Mouse (Mus musculus) MEL (cell line): ENCODE data around the gene Msl1. TPM values are rescaled to one million over a fixed set of nuclear protein-coding genes. Genes with fewer than 3 reads are reported as not detected.

Source experiments
- DNase-seq: peaks from one replicate; pipeline ENCODE4 v3.0.0; 2011; ENCODE audit warnings: low read depth, low spot score
- H3K27ac ChIP-seq: 2 replicates; pipeline ENCODE4 v1.5.1; 2012; ENCODE audit warnings: low read depth, mild to moderate bottlenecking, control low read depth, low read length, moderate library complexity; ENCODE audit not compliant: control insufficient read depth
- H3K27me3 ChIP-seq, 2 experiments: fragments of 150-350 bp in 1 of 2; sonication (generic) in 1 of 2; 2 replicates each; pipeline ENCODE4 v1.6.1; 2012; ENCODE audit warnings: low read length in 2 of 2, mild to moderate bottlenecking in 2 of 2, improper control_type of control experiment in 1 of 2, moderate library complexity in 1 of 2; ENCODE audit not compliant: insufficient read depth in 2 of 2, control insufficient read depth in 1 of 2
- H3K36me3 ChIP-seq, 2 experiments: 2 replicates each; pipeline ENCODE4 v1.6.1; 2012 to 2014; ENCODE audit warnings: low read length in 2 of 2, improper control_type of control experiment in 1 of 2, inconsistent platforms in 1 of 2, mild to moderate bottlenecking in 1 of 2; ENCODE audit not compliant: insufficient read depth in 2 of 2, control insufficient read depth in 1 of 2
- H3K4me1 ChIP-seq, 2 experiments: fragments of 150-350 bp in 1 of 2; sonication (generic) in 1 of 2; 2 replicates each; pipeline ENCODE4 v1.6.1; 2012; ENCODE audit warnings: low read length in 2 of 2, improper control_type of control experiment in 1 of 2, mild to moderate bottlenecking in 1 of 2; ENCODE audit not compliant: insufficient read depth in 2 of 2, control insufficient read depth in 1 of 2
- H3K4me3 ChIP-seq, 2 experiments: fragments of 150-350 bp in 1 of 2; sonication (generic) in 1 of 2; 2 replicates each; pipeline ENCODE4 v1.5.1; 2012; ENCODE audit warnings: low read depth in 2 of 2, low read length in 2 of 2, mild to moderate bottlenecking in 2 of 2, moderate library complexity in 2 of 2, control low read depth in 1 of 2, improper control_type of control experiment in 1 of 2; ENCODE audit not compliant: control insufficient read depth in 1 of 2, insufficient read depth in 1 of 2
- H3K79me2 ChIP-seq: 2 replicates; pipeline ENCODE4 v1.6.1; 2012; ENCODE audit warnings: mild to moderate bottlenecking, low read length, moderate library complexity; ENCODE audit not compliant: control insufficient read depth, poor library complexity, insufficient read depth
- H3K9ac ChIP-seq: 2 replicates; pipeline ENCODE4 v1.6.1; 2012; ENCODE audit warnings: low read depth, mild to moderate bottlenecking, control low read depth, low read length, moderate library complexity; ENCODE audit not compliant: control insufficient read depth, poor library complexity, severe bottlenecking
- H3K9me3 ChIP-seq: fragments of 150-350 bp; sonication (generic); replicated peaks from 2 replicates; pipeline ENCODE4 v1.6.1; 2012; ENCODE audit warnings: mild to moderate bottlenecking, low read length, improper control_type of control experiment, moderate library complexity; ENCODE audit not compliant: insufficient read depth
- BHLHE40 ChIP-seq: IDR thresholded peaks from 2 replicates; pipeline ENCODE4 v1.6.1; 2012; ENCODE audit warnings: low read depth, mild to moderate bottlenecking, inconsistent platforms, low read length, improper control_type of control experiment, borderline replicate concordance
- CHD1 ChIP-seq: IDR thresholded peaks from 2 replicates; pipeline ENCODE4 v1.6.1; 2012; ENCODE audit warnings: low read depth, mild to moderate bottlenecking, inconsistent platforms, low read length, improper control_type of control experiment
- CHD2 ChIP-seq: IDR thresholded peaks from 2 replicates; pipeline ENCODE4 v1.6.1; 2011; ENCODE audit warnings: low read length, improper control_type of control experiment
- CTCF ChIP-seq, 3 experiments: IDR thresholded peaks in 2 of 3; conservative IDR thresholded peaks in 1 of 3; 2 replicates each; pipeline ENCODE4 v1.5.1; 2011 to 2012; ENCODE audit warnings: low read length in 3 of 3, low read depth in 2 of 3, mild to moderate bottlenecking in 2 of 3, improper control_type of control experiment in 1 of 3, inconsistent platforms in 1 of 3, mixed read lengths in 1 of 3, moderate library complexity in 1 of 3; ENCODE audit not compliant: control insufficient read depth in 1 of 3, insufficient read depth in 1 of 3, poor library complexity in 1 of 3, severe bottlenecking in 1 of 3
- ELF1 ChIP-seq: IDR thresholded peaks from 2 replicates; pipeline ENCODE4 v1.6.1; 2014; ENCODE audit warnings: low read depth, mild to moderate bottlenecking, inconsistent platforms, low read length, improper control_type of control experiment, moderate library complexity
- EP300 ChIP-seq, 2 experiments: IDR thresholded peaks; 2 replicates each; pipeline ENCODE4 v1.6.1; 2011; ENCODE audit warnings: improper control_type of control experiment in 2 of 2, low read length in 2 of 2, low read depth in 1 of 2, mild to moderate bottlenecking in 1 of 2
- ETS1 ChIP-seq: IDR thresholded peaks from 2 replicates; pipeline ENCODE4 v1.6.1; 2012; ENCODE audit warnings: low read depth, mild to moderate bottlenecking, inconsistent platforms, low read length, improper control_type of control experiment, moderate library complexity
- GABPA ChIP-seq: IDR thresholded peaks from 2 replicates; pipeline ENCODE4 v1.6.1; 2012; ENCODE audit warnings: low read depth, mild to moderate bottlenecking, inconsistent platforms, low read length, improper control_type of control experiment, moderate library complexity
- GATA1 ChIP-seq: IDR thresholded peaks from 2 replicates; pipeline ENCODE4 v1.6.1; 2011; ENCODE audit warnings: low read depth, low read length, improper control_type of control experiment
- KAT2A ChIP-seq: conservative IDR thresholded peaks from 2 replicates; pipeline ENCODE4 v1.6.1; 2012; ENCODE audit warnings: low read depth, low read length, improper control_type of control experiment, inconsistent platforms
- MAZ ChIP-seq: IDR thresholded peaks from 2 replicates; pipeline ENCODE4 v1.6.1; 2012; ENCODE audit warnings: low read depth, mild to moderate bottlenecking, inconsistent platforms, low read length, improper control_type of control experiment
- MEF2A ChIP-seq: IDR thresholded peaks from 2 replicates; pipeline ENCODE4 v1.6.1; 2014; ENCODE audit warnings: low read depth, mild to moderate bottlenecking, inconsistent platforms, low read length, improper control_type of control experiment; ENCODE audit not compliant: poor library complexity, insufficient replicate concordance, severe bottlenecking; ENCODE audit errors: extremely low read depth
- MXI1 ChIP-seq: IDR thresholded peaks from 2 replicates; pipeline ENCODE4 v1.6.1; 2011; ENCODE audit warnings: mild to moderate bottlenecking, low read depth, low read length, improper control_type of control experiment
- MYC ChIP-seq: IDR thresholded peaks from 2 replicates; pipeline ENCODE4 v1.6.1; 2011; ENCODE audit warnings: low read depth, mild to moderate bottlenecking, low read length, improper control_type of control experiment, moderate library complexity
- NELFE ChIP-seq: IDR thresholded peaks from 2 replicates; pipeline ENCODE4 v1.6.1; 2011; ENCODE audit warnings: low read depth, low read length, improper control_type of control experiment
- POLR2A ChIP-seq, 2 experiments: IDR thresholded peaks; 2 replicates each; pipeline ENCODE4 v1.6.1; 2011 to 2012; ENCODE audit warnings: low read length in 2 of 2, mild to moderate bottlenecking in 2 of 2, control low read depth in 1 of 2, improper control_type of control experiment in 1 of 2, low read depth in 1 of 2, moderate library complexity in 1 of 2; ENCODE audit not compliant: control insufficient read depth in 1 of 2, insufficient read depth in 1 of 2, poor library complexity in 1 of 2
- RAD21 ChIP-seq: IDR thresholded peaks from 2 replicates; pipeline ENCODE4 v1.6.1; 2011; ENCODE audit warnings: mild to moderate bottlenecking, low read depth, low read length, improper control_type of control experiment
- RCOR1 ChIP-seq: IDR thresholded peaks from 2 replicates; pipeline ENCODE4 v1.6.1; 2012; ENCODE audit warnings: low read depth, mild to moderate bottlenecking, inconsistent platforms, low read length, improper control_type of control experiment
- SIN3A ChIP-seq: IDR thresholded peaks from 2 replicates; pipeline ENCODE4 v1.6.1; 2012; ENCODE audit warnings: low read length, improper control_type of control experiment, inconsistent platforms
- TAL1 ChIP-seq: IDR thresholded peaks from 2 replicates; pipeline ENCODE4 v1.6.1; 2012; ENCODE audit warnings: mild to moderate bottlenecking, inconsistent platforms, low read length, moderate library complexity, mixed read lengths
- TBP ChIP-seq: IDR thresholded peaks from 2 replicates; pipeline ENCODE4 v1.8.0; 2011; ENCODE audit warnings: low read depth, low read length, improper control_type of control experiment
- TCF12 ChIP-seq: IDR thresholded peaks from 2 replicates; pipeline ENCODE4 v1.6.1; 2014; ENCODE audit warnings: low read depth, mild to moderate bottlenecking, inconsistent platforms, low read length, improper control_type of control experiment, moderate library complexity
- UBTF ChIP-seq: IDR thresholded peaks from 2 replicates; pipeline ENCODE4 v1.6.1; 2012; ENCODE audit warnings: low read depth, mild to moderate bottlenecking, inconsistent platforms, low read length, improper control_type of control experiment, moderate library complexity, borderline replicate concordance; ENCODE audit not compliant: insufficient read depth
- USF1 ChIP-seq: IDR thresholded peaks from 2 replicates; pipeline ENCODE4 v1.6.1; 2014; ENCODE audit warnings: low read depth, mild to moderate bottlenecking, inconsistent platforms, low read length, improper control_type of control experiment, moderate library complexity
- USF2 ChIP-seq, 2 experiments: IDR thresholded peaks; 2 replicates each; pipeline ENCODE4 v1.6.1; 2011 to 2012; ENCODE audit warnings: improper control_type of control experiment in 2 of 2, low read length in 2 of 2, borderline replicate concordance in 1 of 2, inconsistent platforms in 1 of 2, low read depth in 1 of 2, mild to moderate bottlenecking in 1 of 2; ENCODE audit not compliant: insufficient read depth in 1 of 2
- ZC3H11A ChIP-seq: IDR thresholded peaks from 2 replicates; pipeline ENCODE4 v1.6.1; 2012; ENCODE audit warnings: low read depth, mild to moderate bottlenecking, inconsistent platforms, low read length, improper control_type of control experiment
- polyA plus RNA-seq, 2 experiments: library from polyadenylated mRNA; stranded (reverse) in 1 of 2; unstranded in 1 of 2; fragments of >175 nt in 1 of 2; fragments of >200 nt in 1 of 2; gene quantifications; 2 replicates each; pipeline versions ENCODE4 v1.2.1 to v1.2.4; 2012; ENCODE audit warnings: low replicate concordance in 2 of 2, low read depth in 1 of 2; ENCODE audit not compliant: insufficient read length in 2 of 2, insufficient read depth in 1 of 2, missing spikeins in 1 of 2
- total RNA-seq: library from RNA; depleted of rRNA; stranded (reverse); fragments of 300-350 nt; gene quantifications from 2 replicates; pipeline ENCODE4 v1.2.3, GENCODE M21; 2012

Msl1 gene
- total and polyA plus RNA-seq, 3 experiments: 37.1 to 49.4 TPM; not detected in 1

GRCm38 (mm10) chr11:98745932-98746853 is 49.1 kb upstream of the Msl1 start:
- H3K79me2 ChIP-seq: peaks cover 6% of the 10 kb centered on the region
- H3K4me3 ChIP-seq: peak overlapping the region in 1 of 2 experiments; percentile 40; a peak in 1 of 4 replicates
- H3K36me3 ChIP-seq: peaks cover 0 to 28% of the 10 kb centered on the region in 2 experiments; a peak in 2 of 4 replicates
- no peak for TF ChIP-seq MEF2A
- 0 out of 2 replicates have a peak, but pooled peaks have one; percentile 6 for TF ChIP-seq SIN3A
- no peak for TF ChIP-seq MAZ
- TF ChIP-seq BHLHE40: no peak
- H3K9me3 ChIP-seq: no peaks in the 10 kb centered on the region
- DNase-seq: no peak
- peak overlapping the region; percentile 69 for H3K9ac ChIP-seq
- H3K27me3 ChIP-seq: no peaks in the 10 kb centered on the region
- peak overlapping the region; percentile 87 for H3K27ac ChIP-seq
- H3K4me1 ChIP-seq: peaks cover 30 to 41% of the 10 kb centered on the region in 2 experiments

GRCm38 (mm10) chr11:98746855-98747693 is 48.2 kb upstream of the Msl1 start:
- DNase-seq: peak; percentile 95
- H3K27ac ChIP-seq: peak overlapping the region; percentile 87
- TF ChIP-seq TAL1 (no peak), ELF1 (0 out of 2 replicates have a peak, but pooled peaks have one; percentile 31), UBTF (0 out of 2 replicates have a peak, but pooled peaks have one; percentile 50), KAT2A (no peak), GABPA (no peak), USF2 (IDR thresholded peaks at IDR 0.05; ENCODE audit: borderline replicate concordance in 1 of 2, insufficient read depth in 1 of 2, low read depth in 1 of 2, low read length in 2 of 2) (no peak), CHD2 (no peak), EP300 (IDR thresholded peaks at IDR 0.05; ENCODE audit: low read depth in 1 of 2, low read length in 2 of 2) (no peak; a peak in 2 of 4 replicates), CHD1 (no peak), TCF12 (no peak; the same call in 1 of the 2 replicates), ZC3H11A (no peak), NELFE (peak; percentile 39), ETS1 (peak; percentile 74), MAZ (peak; percentile 75; the same call in 1 of the 2 replicates), SIN3A (peak; percentile 92), TBP (peak; percentile 68), USF1 (peak; percentile 85), RCOR1 (0 out of 2 replicates have a peak, but pooled peaks have one; percentile 7), MYC (peak; percentile 96), CTCF (IDR thresholded peaks at IDR 0.05 in 2 of 3, conservative IDR thresholded peaks at IDR 0.05 in 1 of 3; ENCODE audit: control insufficient read depth in 1 of 3, insufficient read depth in 1 of 3, low read depth in 2 of 3, low read length in 3 of 3, poor library complexity in 1 of 3, severe bottlenecking in 1 of 3) (no peak), GATA1 (no peak), POLR2A (IDR thresholded peaks at IDR 0.05; ENCODE audit: control insufficient read depth in 1 of 2, insufficient read depth in 1 of 2, low read depth in 1 of 2, low read length in 2 of 2, poor library complexity in 1 of 2) (peak; percentile 39 to 78; a peak in 3 of 4 replicates), RAD21 (no peak), MXI1 (peak; percentile 95), MEF2A (0 out of 2 replicates have a peak, but pooled peaks have one; percentile 11)

More at GRCm38 (mm10) chr11:98746855-98747693, 48.2 kb upstream of the Msl1 start:
- Histone ChIP-seq H3K9me3 (no peaks in the 10 kb centered on the region), H3K4me3 (peak overlapping the region; percentile 40 to 59), H3K27me3 (no peaks in the 10 kb centered on the region), H3K9ac (peak overlapping the region; percentile 69), H3K4me1 (peaks cover 36 to 50% of the 10 kb centered on the region in 2 experiments), H3K36me3 (peaks cover 0 to 37% of the 10 kb centered on the region in 2 experiments; a peak in 2 of 4 replicates), H3K79me2 (peaks cover 5% of the 10 kb centered on the region)
